8 mouse cellular contexts compared by ENCODE assay signal in the genomic region with DNA sequence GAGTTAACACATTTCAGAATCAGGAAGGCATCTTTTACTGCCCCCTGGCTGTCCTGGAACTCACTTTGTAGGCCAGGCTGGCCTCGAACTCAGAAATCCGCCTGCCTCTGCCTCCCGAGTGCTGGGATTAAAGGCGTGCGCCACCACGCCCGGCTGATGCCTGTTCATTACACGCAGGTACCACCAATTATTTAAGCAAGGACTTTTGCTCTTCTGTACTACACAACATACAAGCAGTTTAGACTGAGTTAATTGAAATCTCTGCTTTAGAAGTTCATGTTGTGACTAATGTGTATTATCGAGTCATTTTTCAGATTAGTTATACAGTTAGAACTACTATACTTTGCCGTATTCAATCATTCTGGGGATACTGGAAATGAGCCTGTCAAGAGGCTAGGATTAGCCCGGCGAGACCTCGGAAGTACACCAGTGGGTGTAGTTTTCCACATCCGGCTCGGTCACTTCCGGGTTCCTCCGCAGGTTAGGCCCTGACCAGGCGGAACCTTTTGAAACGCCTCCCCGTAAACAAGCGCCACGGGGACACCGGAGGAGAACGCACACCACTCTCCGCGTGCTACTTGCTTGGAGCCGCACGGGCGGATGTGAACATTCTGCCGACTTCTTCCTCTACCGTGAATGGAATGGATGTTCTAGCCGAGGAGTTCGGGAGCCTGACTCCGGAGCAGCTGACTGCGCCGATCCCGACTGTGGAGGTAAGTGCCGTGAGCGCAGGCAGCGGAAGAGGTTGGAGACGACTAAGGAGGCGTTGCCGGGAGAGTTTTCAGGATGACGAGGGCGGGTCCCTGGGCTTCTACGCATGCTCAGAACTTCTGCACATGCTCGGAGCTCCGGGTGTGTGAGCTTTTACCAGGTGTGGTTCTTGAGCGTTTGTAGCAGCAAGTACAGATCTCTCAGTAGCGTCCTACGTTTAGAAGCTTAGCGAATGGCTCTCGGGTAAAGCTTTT. TPM values are rescaled to one million over a fixed set of nuclear protein-coding genes. Genes with fewer than 3 reads are reported as not detected.
DNase-seq lines count a peak whose midpoint lies in the region; ATAC-seq and TF ChIP-seq lines count a peak whose summit lies in the region.

A gene (plus strand): TSS at position 467 of the 965 bp plus-strand sequence.

- H3K36me3 ChIP-seq in kidney, embryonic 14.5 days (ENCODE audit: control insufficient read depth, insufficient read depth, low read length), result no peaks in the 10 kb centered on the region; the same call in 1 of the 2 replicates
- H3K36me3 ChIP-seq in limb, embryonic 15.5 days, result no peaks in the 10 kb centered on the region

- peak within 1 kb of the TSS; percentile 83 for H3K27ac ChIP-seq in bone marrow macrophage, adult 2 months (ENCODE audit: insufficient read depth, low read depth, low read length)
- H3K27ac ChIP-seq in embryonic fibroblast, embryonic 13.5 days (ENCODE audit: insufficient read depth, low read length), result peak within 1 kb of the TSS; percentile 71
- peak within 1 kb of the TSS; percentile 93 for H3K27ac ChIP-seq in kidney, embryonic 14.5 days (ENCODE audit: low read depth, low read length)
- H3K27ac ChIP-seq in limb, embryonic 15.5 days, result peak within 1 kb of the TSS; percentile 97

- peak; percentile 23; the same call in 1 of the 2 replicates for TF ChIP-seq POLR2A in bone marrow macrophage, adult 2 months (IDR thresholded peaks at IDR 0.05; ENCODE audit: borderline replicate concordance, low read depth, low read length)
- peak; percentile 86 for TF ChIP-seq POLR2A in embryonic fibroblast, embryonic 13.5 days (IDR thresholded peaks at IDR 0.05; ENCODE audit: low read depth, low read length)

- peak; percentile 98 for DNase-seq in A20 (ENCODE audit: low read depth, low spot score)
- DNase-seq in heart, adult 9 months (ENCODE audit: low spot score in 2 of 2), result peak; percentile 92 to 95
- peak; percentile 81 to 82 for DNase-seq in monocyte, adult 2 months (ENCODE audit: low read depth in 1 of 2, low spot score in 2 of 2)
- DNase-seq in spleen, postnatal 36 days (ENCODE audit: low spot score in 2 of 2), result peak; percentile 89 to 91

- ATAC-seq in kidney, embryonic 14.5 days (ENCODE audit: low FRiP score, low TSS enrichment), result peak; percentile 97
- peak; percentile 93 for ATAC-seq in limb, embryonic 15.5 days (ENCODE audit: insufficient number of reproducible peaks, low FRiP score, low TSS enrichment, low read depth)

- H3K4me1 ChIP-seq in bone marrow macrophage, adult 2 months (ENCODE audit: control insufficient read depth, insufficient read depth, low read length), result peaks cover 9% of the 10 kb centered on the region
- H3K4me1 ChIP-seq in embryonic fibroblast, embryonic 13.5 days (ENCODE audit: control insufficient read depth, insufficient read depth, low read length), result no peaks in the 10 kb centered on the region
- 0 out of 2 replicates have a peak, but pooled peaks cover 8% of the 10 kb centered on the region for H3K4me1 ChIP-seq in kidney, embryonic 14.5 days (ENCODE audit: control insufficient read depth, insufficient read depth, low read length)
- peaks cover 11% of the 10 kb centered on the region; the same call in 1 of the 2 replicates for H3K4me1 ChIP-seq in limb, embryonic 15.5 days

- no peaks in the 10 kb centered on the region for H3K27me3 ChIP-seq in kidney, embryonic 14.5 days (ENCODE audit: control insufficient read depth, insufficient read depth, low read length)
- no peaks in the 10 kb centered on the region for H3K27me3 ChIP-seq in limb, embryonic 15.5 days

- 0 out of 2 replicates have a peak, but pooled peaks have one; percentile 13 for TF ChIP-seq CTCF in bone marrow macrophage, adult 2 months (IDR thresholded peaks at IDR 0.05; ENCODE audit: low read depth, low read length)
- no peak for TF ChIP-seq CTCF in embryonic fibroblast, embryonic 13.5 days (IDR thresholded peaks at IDR 0.05; ENCODE audit: borderline replicate concordance, insufficient read depth, low read length)

- peak within 1 kb of the TSS; percentile 66 for H3K4me2 ChIP-seq in kidney, embryonic 14.5 days (replicated peaks; ENCODE audit: low read depth, low read length)
- peak within 1 kb of the TSS; percentile 72 for H3K4me2 ChIP-seq in limb, embryonic 15.5 days

- peak within 1 kb of the TSS; percentile 83 for H3K4me3 ChIP-seq in bone marrow macrophage, adult 2 months (ENCODE audit: insufficient read depth, low read length)
- peak within 1 kb of the TSS; percentile 53 for H3K4me3 ChIP-seq in embryonic fibroblast, embryonic 13.5 days (ENCODE audit: insufficient read depth, low read length)
- peak within 1 kb of the TSS; percentile 60 for H3K4me3 ChIP-seq in kidney, embryonic 14.5 days (ENCODE audit: low read length)
- H3K4me3 ChIP-seq in limb, embryonic 15.5 days, result peak within 1 kb of the TSS; percentile 73

- 6% methylated on average over 53 of the region's 53 CpGs for WGBS in kidney, embryonic 14.5 days
- WGBS in limb, embryonic 15.5 days, result 7% methylated on average over 53 of the region's 53 CpGs

- H3K9me3 ChIP-seq in kidney, embryonic 14.5 days (ENCODE audit: control insufficient read depth, low read length), result no peaks in the 10 kb centered on the region
- no peaks in the 10 kb centered on the region for H3K9me3 ChIP-seq in limb, embryonic 15.5 days

- peak within 1 kb of the TSS; percentile 63 for H3K9ac ChIP-seq in kidney, embryonic 14.5 days (ENCODE audit: low read depth, low read length)
- H3K9ac ChIP-seq in limb, embryonic 15.5 days, result peak within 1 kb of the TSS; percentile 60

RNA-seq across cellular contexts. Expression of the gene that starts here (rescaled TPM):
- polyA plus RNA-seq in bone marrow macrophage, adult 2 months (2012; ENCODE audit: insufficient read depth, insufficient read length, missing spikeins), result 11.1 and 15.4 TPM in 2 replicates
- polyA plus RNA-seq in embryonic fibroblast, embryonic 13.5 days (2011; ENCODE audit: insufficient read length, low read depth, missing spikeins), result 15.5 and 16.7 TPM in 2 replicates
- 12.3 and 21.7 TPM in 2 replicates for polyA plus RNA-seq in kidney, embryonic 14.5 days (2014; fragmentation: Nextera tagmentation; extraction: Ambion mirVana)
- polyA plus RNA-seq in limb, embryonic 15.5 days (2015; fragmentation: Nextera tagmentation; extraction: Ambion mirVana), result 11.9 and 12.4 TPM in 2 replicates

Comparison
In these comparisons a context has a peak if more than half of its experiments do, and no peak if none do; other contexts are left out.
1. Peak in every context shown above with its lines: DNase-seq, ATAC-seq, H3K4me3 ChIP-seq and H3K27ac ChIP-seq.